Mouse (Mus musculus): Measurements from ENCODE around the gene Agbl4.

Gene Agbl4

GRCm38 (mm10) chr4:111280936-111281335, 883.5 kb downstream of the Agbl4 start:
- DNase-seq (ENCODE audit: low spot score in 2 of 2) = no peak

- no peak for DNase-seq (ENCODE audit: low spot score in 2 of 2)
Observed at GRCm38 (mm10) chr4:111281836-111282235, 884.4 kb downstream of the Agbl4 start.

- no peak for DNase-seq (ENCODE audit: low spot score in 2 of 2)
Observed at GRCm38 (mm10) chr4:111284625-111285024, 887.2 kb downstream of the Agbl4 start.

- DNase-seq (ENCODE audit: low spot score in 2 of 2) = no peak
Observed at GRCm38 (mm10) chr4:111294528-111295241, 897.2 kb downstream of the Agbl4 start.

GRCm38 (mm10) chr4:111306518-111306917, 909.1 kb downstream of the Agbl4 start:
- no peak for DNase-seq (ENCODE audit: low spot score in 2 of 2)

- no peak for DNase-seq (ENCODE audit: low spot score in 2 of 2)
Observed at GRCm38 (mm10) chr4:111307166-111307565, 909.7 kb downstream of the Agbl4 start.

- DNase-seq (ENCODE audit: low spot score in 2 of 2) = no peak
Observed at GRCm38 (mm10) chr4:111307633-111308032, 910.2 kb downstream of the Agbl4 start.

- DNase-seq (ENCODE audit: low spot score in 2 of 2) = no peak
Observed at GRCm38 (mm10) chr4:111308572-111309288, 911.3 kb downstream of the Agbl4 start.

GRCm38 (mm10) chr4:111327094-111327493, 929.6 kb downstream of the Agbl4 start:
- no peak for DNase-seq (ENCODE audit: low spot score in 2 of 2)

- DNase-seq (ENCODE audit: low spot score in 2 of 2) = peak in 1 of 2 experiments; percentile 23
Observed at GRCm38 (mm10) chr4:111327760-111328373, 930.4 kb downstream of the Agbl4 start.

GRCm38 (mm10) chr4:111329501-111329900, 932.0 kb downstream of the Agbl4 start:
- DNase-seq (ENCODE audit: low spot score in 2 of 2) = no peak

GRCm38 (mm10) chr4:111332864-111333263, 935.4 kb downstream of the Agbl4 start:
- no peak for DNase-seq (ENCODE audit: low spot score in 2 of 2)

GRCm38 (mm10) chr4:111349965-111350364, 952.5 kb downstream of the Agbl4 start:
- DNase-seq (ENCODE audit: low spot score in 2 of 2) = no peak

- no peak for DNase-seq (ENCODE audit: low spot score in 2 of 2)
Observed at GRCm38 (mm10) chr4:111350615-111351525, 953.4 kb downstream of the Agbl4 start.

GRCm38 (mm10) chr4:111356584-111357115, 959.2 kb downstream of the Agbl4 start:
- no peak for DNase-seq (ENCODE audit: low spot score in 2 of 2)

- DNase-seq (ENCODE audit: low spot score in 2 of 2) = no peak
Observed at GRCm38 (mm10) chr4:111357176-111357575, 959.7 kb downstream of the Agbl4 start.

GRCm38 (mm10) chr4:111364199-111364598, 966.7 kb downstream of the Agbl4 start:
- no peak for DNase-seq (ENCODE audit: low spot score in 2 of 2)

- no peak for DNase-seq (ENCODE audit: low spot score in 2 of 2)
Observed at GRCm38 (mm10) chr4:111367771-111368170, 970.3 kb downstream of the Agbl4 start.

- no peak for DNase-seq (ENCODE audit: low spot score in 2 of 2)
Observed at GRCm38 (mm10) chr4:111377159-111377558, 979.7 kb downstream of the Agbl4 start.

GRCm38 (mm10) chr4:111378071-111378470, 980.6 kb downstream of the Agbl4 start:
- DNase-seq (ENCODE audit: low spot score in 2 of 2) = no peak

- no peak for DNase-seq (ENCODE audit: low spot score in 2 of 2)
Observed at GRCm38 (mm10) chr4:111383101-111383500, 985.6 kb downstream of the Agbl4 start.
